Mouse (Mus musculus) Patski (cell line): ENCODE data around the gene Cdca5. TPM values are rescaled to one million over a fixed set of nuclear protein-coding genes. Genes with fewer than 3 reads are reported as not detected.
A peak's percentile ranks its signal among the peaks of the same experiment; 100 is the strongest.

ENCODE experiments used
- ATAC-seq: fragments of 100-300 bp; one replicate; pipeline ENCODE4 v1.8.0; 2021
- CTCF ChIA-PET: fragments of 350-600 bp; sonication (Branson Sonifier 250); formaldehyde crosslinking; loops from one replicate; lab custom pipeline; 2022; ENCODE audit warnings: inconsistent platforms; lab: Charles Lee
- POLR2A ChIA-PET: fragments of 350-600 bp; sonication (Branson Sonifier 250); formaldehyde crosslinking; loops from one replicate; lab custom pipeline; 2022; ENCODE audit warnings: antibody characterized with exemption, inconsistent platforms; lab: Charles Lee
- DNase-seq: peaks from one replicate; pipeline ENCODE4 v3.0.0-alpha.2; 2011; ENCODE audit warnings: low read depth, low spot score
- H3K27me3 ChIP-seq: fragments of 371-371 bp; one replicate; pipeline ENCODE4 v1.5.1; 2021
- CTCF ChIP-seq: fragments of 100-300 bp; IDR thresholded peaks from one replicate; pipeline ENCODE4 v1.5.1; 2021
- in situ Hi-C: fragments of 300-500 bp; cut with MboI; formaldehyde crosslinking; loops from 3 replicates; pipeline ENCODE4 v1.11.1; 2018; ENCODE audit warnings: low pct_unique_long_range_greater_than_20kb, mixed read lengths
- polyA plus RNA-seq: library from polyadenylated mRNA; unstranded; gene quantifications from one replicate; pipeline ENCODE4 v1.2.3, GENCODE M21; 2021

The Cdca5 gene
- polyA plus RNA-seq, 1 experiment from 2014 or later: 16.4 TPM

DNA sequence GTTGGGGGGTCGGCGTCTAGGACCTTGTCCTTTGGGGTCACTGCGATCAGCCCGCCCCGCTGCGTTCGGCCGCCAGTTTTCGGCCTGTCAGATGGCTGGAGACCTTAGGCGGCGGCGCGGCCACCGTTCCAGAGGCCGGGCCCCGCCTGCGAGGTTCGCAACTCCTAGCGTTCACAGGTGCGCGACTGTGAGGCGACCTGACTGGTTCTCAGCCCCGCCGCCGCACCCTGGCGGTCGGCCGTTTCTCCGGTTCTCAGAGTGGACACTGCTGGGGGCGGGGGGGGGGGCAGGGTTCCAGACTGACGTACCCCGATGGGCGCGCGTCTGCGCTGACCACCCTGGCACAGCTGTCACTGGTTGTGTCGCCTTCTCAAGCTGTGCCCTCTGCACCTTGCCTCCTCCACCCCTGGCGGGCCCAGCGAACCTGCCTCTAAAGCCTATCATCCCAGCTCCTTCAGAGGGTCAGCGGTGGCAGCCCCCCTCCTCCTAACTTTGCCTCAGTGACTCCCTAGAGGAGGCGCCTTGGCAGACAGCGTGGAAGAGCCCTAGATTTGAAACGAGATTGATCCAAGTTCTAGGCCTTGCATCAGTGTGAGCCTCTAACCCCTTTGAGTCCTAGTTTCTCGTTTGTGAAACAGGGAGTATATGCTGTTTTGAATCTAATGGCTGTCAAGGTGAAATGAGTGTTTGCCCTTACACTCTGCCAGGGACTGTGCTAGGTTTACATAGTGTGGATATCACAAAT lies 37.5 kb upstream of the Cdca5 start:
- ChIA-PET POLR2A (interaction anchor here (0.9 to 1.8 kb wide), 3 partner anchors 13 to 192 kb away, joined by 3 to 15 read pairs (median 4); partner anchors contain the start of genes Pola2 and Znhit2), CTCF (interaction anchor here (1.7 to 3.4 kb wide), 2 partner anchors 19 to 82 kb away, joined by 5 to 13 read pairs; partner anchors contain the start of gene Pola2)
- DNase-seq (no peak), ATAC-seq (peak; percentile 3)
- H3K27me3 ChIP-seq: no peaks in the 10 kb centered on the region
- in situ Hi-C loops: no loop called here
- TF ChIP-seq CTCF: no peak

DNA sequence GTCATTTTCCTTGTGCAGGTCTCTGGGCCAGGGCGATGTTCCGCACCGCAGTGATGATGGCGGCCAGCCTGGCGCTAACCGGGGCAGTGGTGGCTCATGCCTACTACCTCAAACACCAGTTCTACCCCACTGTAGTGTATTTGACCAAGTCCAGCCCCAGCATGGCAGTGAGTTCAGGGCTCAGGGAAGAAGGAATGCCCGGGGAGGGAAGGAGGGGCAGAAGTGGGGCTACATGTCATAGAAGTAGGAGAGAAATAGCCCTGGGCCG lies 37.0 kb upstream of the Cdca5 start:
- no peaks in the 10 kb centered on the region for H3K27me3 ChIP-seq
- DNase-seq: no peak
- ChIA-PET POLR2A (no interaction called here), CTCF (no interaction called here)
- no peak for ATAC-seq
- in situ Hi-C loops: no loop called here
- no peak for TF ChIP-seq CTCF

DNA sequence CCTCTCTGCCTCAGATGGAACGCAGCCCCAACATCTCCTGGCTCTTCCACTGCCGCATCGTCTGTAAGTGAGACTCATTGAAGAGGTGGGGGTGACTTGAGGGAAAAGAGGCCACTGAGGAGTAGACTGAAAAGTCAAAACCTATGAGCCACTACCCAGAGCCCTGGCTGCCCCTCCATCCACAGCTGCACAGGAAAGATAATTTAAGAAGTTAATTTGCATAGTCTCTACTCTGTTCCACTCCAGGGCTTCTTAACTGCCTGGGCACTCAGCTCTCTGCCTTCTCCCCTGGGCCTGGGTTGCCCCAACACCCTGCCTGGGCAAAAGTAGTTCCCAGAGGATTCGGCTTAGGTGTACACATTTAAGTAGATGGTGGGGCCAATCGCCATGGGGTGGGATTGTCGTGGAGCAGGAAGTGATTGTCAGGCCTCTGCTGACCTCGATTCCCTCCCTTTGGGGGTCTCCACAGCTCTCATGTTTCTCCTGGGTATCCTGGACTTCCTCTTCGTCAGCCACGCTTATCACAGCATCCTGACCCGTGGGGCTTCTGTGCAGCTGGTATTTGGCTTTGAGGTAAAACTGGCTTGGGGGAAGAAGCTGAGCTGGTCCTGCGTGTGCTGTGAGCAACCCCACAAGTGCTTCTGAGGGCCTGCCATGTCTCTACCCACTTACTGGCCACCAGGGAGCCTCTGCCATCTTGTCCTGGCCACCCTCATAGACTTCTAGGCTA lies 35.9 kb upstream of the Cdca5 start:
- no peak for TF ChIP-seq CTCF
- POLR2A ChIA-PET: interaction anchor here (0.8 kb wide), 1 partner anchor 22 kb away, joined by 5 read pairs; no protein-coding TSS in a partner anchor
- DNase-seq (no peak), ATAC-seq (no peak)
- in situ Hi-C loops: no loop called here
- CTCF ChIA-PET: no interaction called here
- no peaks in the 10 kb centered on the region for H3K27me3 ChIP-seq

DNA sequence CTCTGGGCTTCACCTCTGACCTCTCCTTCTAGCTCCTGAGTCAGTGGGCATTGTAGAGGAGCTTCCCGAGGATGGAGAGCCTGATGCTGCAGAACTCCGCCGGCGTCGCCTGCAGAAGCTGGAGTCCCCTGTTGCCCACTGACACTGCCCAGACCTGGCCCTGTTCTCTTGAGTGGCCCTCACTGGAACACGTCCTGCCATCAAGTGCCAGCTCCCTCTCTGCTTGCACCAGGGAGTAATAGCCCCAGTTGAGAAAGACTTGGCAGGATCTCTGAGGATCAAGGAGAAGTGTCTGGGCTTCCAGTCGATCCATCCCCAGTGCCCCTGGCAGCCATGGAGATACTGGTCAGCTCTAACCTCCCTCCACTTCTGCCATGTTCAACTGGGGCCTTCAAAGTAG lies 32.3 kb upstream of the Cdca5 start:
- POLR2A ChIA-PET: interaction anchor here (0.6 to 1.6 kb wide), 2 partner anchors 11 to 121 kb away, joined by 3 to 4 read pairs; no protein-coding TSS in a partner anchor
- in situ Hi-C loops: no loop called here
- CTCF ChIA-PET: interaction anchor here (1.3 to 2.1 kb wide), 3 partner anchors 15 to 128 kb away, joined by 4 to 7 read pairs (median 5); partner anchors contain the start of genes Arl2 and Cdc42ep2
- no peak for DNase-seq
- no peaks in the 10 kb centered on the region for H3K27me3 ChIP-seq
- ATAC-seq: no peak
- no peak for TF ChIP-seq CTCF

DNA sequence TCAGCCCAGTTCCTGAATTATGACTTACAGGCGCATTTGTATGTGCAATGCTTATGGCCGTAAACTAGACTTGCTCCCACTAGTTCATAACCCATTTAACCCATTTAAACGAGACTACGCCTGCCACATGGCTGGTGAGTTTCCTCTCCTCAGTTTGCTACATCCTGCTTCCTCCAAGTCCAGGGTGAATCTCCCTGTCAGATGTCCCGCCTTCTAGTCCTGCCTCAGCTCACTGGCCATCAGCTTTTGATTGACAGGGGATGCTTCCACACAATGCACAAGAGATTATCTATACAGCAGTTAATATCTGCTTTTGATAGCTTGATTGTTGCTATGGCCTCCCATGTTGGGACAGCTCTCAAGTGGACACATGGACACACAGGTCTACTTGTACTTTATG lies 30.5 kb upstream of the Cdca5 start:
- no peak for ATAC-seq
- DNase-seq: no peak
- CTCF ChIA-PET: interaction anchor here (1.3 to 2.4 kb wide), 2 partner anchors 8 to 39 kb away, joined by 3 to 5 read pairs; partner anchors contain the start of genes Capn1 and Syvn1

DNA sequence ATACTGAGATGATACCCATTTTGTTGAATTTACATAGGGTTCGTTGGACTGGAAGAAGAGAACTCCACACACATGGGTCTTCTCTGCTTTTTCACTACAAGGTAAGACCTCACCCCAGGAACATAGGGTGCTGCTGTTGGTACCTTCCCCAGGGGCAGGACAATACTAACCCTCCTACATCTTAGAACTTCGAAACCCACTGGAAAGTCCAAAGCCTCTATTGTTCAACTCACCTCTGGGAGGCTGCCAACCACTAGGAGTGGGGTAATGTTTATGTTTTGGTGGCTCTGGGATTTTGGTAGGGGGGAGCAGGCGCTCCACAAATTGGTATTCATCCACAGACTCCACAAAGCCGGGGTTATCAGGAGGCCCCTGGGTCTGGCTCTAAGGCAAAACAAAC lies 28.1 kb upstream of the Cdca5 start:
- H3K27me3 ChIP-seq: no peaks in the 10 kb centered on the region
- in situ Hi-C loops: no loop called here
- CTCF ChIA-PET: interaction anchor here (1.4 to 2.4 kb wide), 2 partner anchors 41 to 275 kb away, joined by 3 to 5 read pairs; partner anchors contain the start of gene Capn1
- POLR2A ChIA-PET: interaction anchor here (0.6 to 0.8 kb wide), 2 partner anchors 28 to 62 kb away, joined by 3 to 6 read pairs; no protein-coding TSS in a partner anchor
- no peak for TF ChIP-seq CTCF
- no peak for ATAC-seq
- DNase-seq: no peak

More for the DNA sequence above, 30.5 kb upstream of the Cdca5 start:
- no peak for TF ChIP-seq CTCF
- in situ Hi-C loops: no loop called here
- H3K27me3 ChIP-seq: no peaks in the 10 kb centered on the region
- POLR2A ChIA-PET: no interaction called here

DNA sequence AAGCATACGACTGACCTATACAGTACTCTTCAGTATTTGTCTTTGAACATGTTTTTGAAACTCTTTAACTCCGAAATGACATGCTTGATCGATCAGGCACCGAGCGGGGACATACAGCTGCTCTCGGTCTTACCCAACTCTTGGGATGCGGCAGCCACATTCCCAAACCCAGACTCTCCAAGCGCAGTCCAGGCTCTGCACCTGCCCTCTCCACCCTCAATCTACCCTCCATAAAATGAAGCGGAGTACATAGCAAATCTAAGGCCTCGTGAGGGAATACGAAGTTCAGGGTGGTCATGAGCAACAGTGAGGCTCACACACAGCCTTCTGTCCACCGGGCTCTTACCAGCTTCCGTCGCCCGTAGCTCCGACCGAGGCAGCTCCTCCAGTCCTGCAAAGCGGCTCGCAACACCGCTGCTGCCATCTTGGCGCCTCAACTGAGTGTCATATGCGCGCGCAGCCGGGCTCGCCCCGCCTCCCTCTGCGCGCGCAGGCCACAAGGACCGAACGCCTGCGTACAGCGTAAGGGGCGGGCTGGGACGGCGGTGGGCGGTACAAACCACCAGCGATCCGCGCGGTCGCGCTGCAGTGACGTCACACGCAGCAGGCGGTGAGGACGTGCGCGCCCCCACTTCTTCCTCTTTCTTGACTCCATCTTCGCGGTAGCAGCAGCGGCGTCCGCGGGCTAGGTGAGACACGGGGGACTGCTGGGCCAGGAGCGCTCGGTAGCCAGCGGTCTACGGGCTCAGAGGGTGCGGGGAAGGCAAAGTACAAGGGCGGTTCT lies 27.3 kb upstream of the Cdca5 start, which contains the start of the genes Mrpl49 and Fau:
TSS of gene Mrpl49 (minus strand) at position 473 of the 784 bp plus-strand sequence.
TSS of gene Fau (plus strand) at position 532 of the 784 bp plus-strand sequence.
- POLR2A ChIA-PET: interaction anchor here (0.6 to 1.3 kb wide), 3 partner anchors 11 to 61 kb away, joined by 3 to 6 read pairs (median 4); partner anchors contain the start of gene Syvn1
- TF ChIP-seq CTCF: no peak
- in situ Hi-C loops: no loop called here
- no peaks in the 10 kb centered on the region for H3K27me3 ChIP-seq
- ATAC-seq (peak; percentile 23), DNase-seq (peak; percentile 75)
- CTCF ChIA-PET: interaction anchor here (1.4 kb wide), 1 partner anchor 274 kb away, joined by 3 read pairs; no protein-coding TSS in a partner anchor

DNA sequence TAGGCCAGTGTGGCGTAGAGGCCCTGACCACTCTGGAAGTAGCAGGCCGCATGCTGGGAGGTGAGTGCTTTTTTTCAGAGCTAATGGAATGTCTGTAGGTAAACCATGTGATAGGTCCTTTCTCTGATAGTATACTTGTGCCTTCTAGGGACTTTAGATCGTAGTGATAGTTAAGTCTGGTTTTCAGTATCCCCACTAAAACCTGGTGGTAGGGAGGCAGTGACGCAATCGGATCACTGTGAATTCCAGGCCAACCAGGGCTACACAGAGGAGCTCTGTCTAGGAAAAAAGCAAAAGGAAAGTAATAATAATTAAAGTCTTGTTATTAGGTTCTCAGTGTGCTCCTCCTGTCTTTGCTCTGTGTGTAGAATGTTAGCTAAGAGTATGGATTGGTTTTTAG lies 26.3 kb upstream of the Cdca5 start:
- in situ Hi-C loops: no loop called here
- TF ChIP-seq CTCF: no peak
- ChIA-PET CTCF (no interaction called here), POLR2A (interaction anchor here (0.6 to 1.3 kb wide), 6 partner anchors 12 to 369 kb away, joined by 3 to 6 read pairs (median 4); partner anchors contain the start of gene Syvn1)
- DNase-seq: no peak
- H3K27me3 ChIP-seq: no peaks in the 10 kb centered on the region
- no peak for ATAC-seq

DNA sequence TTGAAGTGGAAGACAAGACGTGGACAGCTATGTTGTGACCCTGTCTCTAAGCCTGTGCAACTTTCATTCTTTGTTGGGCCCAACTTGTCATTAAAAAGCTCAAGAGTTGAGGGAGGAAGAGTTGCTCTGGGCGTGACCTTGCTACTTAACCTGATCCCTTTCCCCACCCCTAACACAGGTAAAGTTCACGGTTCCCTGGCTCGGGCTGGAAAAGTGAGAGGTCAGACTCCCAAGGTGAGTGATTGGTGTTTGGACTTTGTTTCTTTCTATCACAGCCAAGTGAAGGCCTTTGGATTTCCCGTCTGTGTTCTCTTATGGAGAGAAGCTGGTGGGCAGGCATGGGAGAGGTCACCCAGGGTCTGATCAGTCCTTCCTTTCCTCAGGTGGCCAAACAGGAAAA lies 25.8 kb upstream of the Cdca5 start:
- in situ Hi-C loops: no loop called here
- DNase-seq: no peak
- no peak for ATAC-seq
- CTCF ChIA-PET: no interaction called here
- no peaks in the 10 kb centered on the region for H3K27me3 ChIP-seq
- POLR2A ChIA-PET: interaction anchor here (0.6 to 1.3 kb wide), 5 partner anchors 16 to 369 kb away, joined by 3 to 6 read pairs (median 3); no protein-coding TSS in a partner anchor
- TF ChIP-seq CTCF: no peak
